Mouse (Mus musculus) heart, adult 2 months (tissue): Measurements from ENCODE around the gene Slc52a3. TPM values are rescaled to one million over a fixed set of nuclear protein-coding genes. Genes with fewer than 3 reads are reported as not detected.

Source experiments
- DNase-seq, 2 experiments: peaks; one replicate each; pipeline ENCODE4 v3.0.0; 2021
- H3K27ac ChIP-seq: fragments of 200-600 bp; 2 replicates; pipeline ENCODE4 v1.8.1; 2022
- H3K27me3 ChIP-seq: fragments of 200-500 bp; 2 replicates; pipeline ENCODE4 v1.6.1; 2012; ENCODE audit warnings: mild to moderate bottlenecking, low read length, inconsistent platforms, mixed read lengths; ENCODE audit not compliant: control insufficient read depth, insufficient read depth
- H3K36me3 ChIP-seq: fragments of 200-500 bp; 2 replicates; pipeline ENCODE4 v1.6.1; 2012; ENCODE audit warnings: low read length, inconsistent platforms; ENCODE audit not compliant: control insufficient read depth, insufficient read depth
- H3K4me1 ChIP-seq: fragments of 200-500 bp; 2 replicates; pipeline ENCODE4 v1.6.1; 2011; ENCODE audit warnings: low read length; ENCODE audit not compliant: control insufficient read depth, insufficient read depth
- H3K4me3 ChIP-seq: fragments of 200-600 bp; 2 replicates; pipeline ENCODE4 v1.8.1; 2022
- H3K79me2 ChIP-seq: fragments of 200-500 bp; replicated peaks from 2 replicates; pipeline ENCODE4 v1.6.1; 2012; ENCODE audit warnings: mild to moderate bottlenecking, inconsistent platforms, low read length, moderate library complexity, mixed read lengths; ENCODE audit not compliant: control insufficient read depth, insufficient read depth
- H3K9ac ChIP-seq: fragments of 200-500 bp; 2 replicates; pipeline ENCODE4 v1.6.1; 2012; ENCODE audit warnings: low read depth, mild to moderate bottlenecking, control low read depth, inconsistent platforms, low read length, mixed read lengths
- CTCF ChIP-seq: fragments of 200-600 bp; IDR thresholded peaks from 2 replicates; pipeline ENCODE4 v1.8.1; 2022; ENCODE audit warnings: antibody characterized with exemption, mild to moderate bottlenecking, moderate library complexity
- EP300 ChIP-seq: fragments of 200-500 bp; IDR thresholded peaks from 2 replicates; pipeline ENCODE4 v1.6.1; 2011; ENCODE audit warnings: low read depth, low read length, control low read depth; ENCODE audit not compliant: insufficient read depth
- POLR2A ChIP-seq: fragments of 200-500 bp; IDR thresholded peaks from 2 replicates; pipeline ENCODE4 v1.6.1; 2011; ENCODE audit warnings: mild to moderate bottlenecking, low read depth, low read length, control low read depth; ENCODE audit not compliant: insufficient read depth
- WGBS: fragments of 180-500 bp; shearing (Covaris S2); methylation state at CpG from one replicate; pipeline ENCODE4 v1.1.7; 2018; 5-methylcytosine and 5-hydroxymethylcytosine counted together
- intact Hi-C: fragments of 180-260 bp; cut with DNase I; formaldehyde crosslinking; loops from one replicate; pipeline ENCODE4 v1.15.1; 2025
- microRNA-seq, 2 experiments: library from miRNA; unstranded; fragments of <30 nt; microRNA quantifications; one replicate each; pipeline ENCODE4 v1.2.0; 2021
- polyA plus RNA-seq: library from polyadenylated mRNA; depleted of rRNA; stranded (reverse); fragments of >200 nt; gene quantifications from 2 replicates; pipeline ENCODE4 v1.2.3, GENCODE M21; 2012; rRNA removed
- total RNA-seq, 2 experiments: library from RNA; stranded (reverse); gene quantifications; 2 replicates each; pipeline ENCODE4 v1.2.3; 2021

Slc52a3 gene
- total and polyA plus RNA-seq, 3 experiments = 1.8 to 3.4 (median 2.5) TPM

- Histone ChIP-seq H3K27me3 (peaks cover 10% of the 10 kb centered on the region), H3K4me1 (no peaks in the 10 kb centered on the region), H3K9ac (no peak overlapping the region), H3K27ac (no peak overlapping the region), H3K4me3 (no peak overlapping the region), H3K79me2 (no peaks in the 10 kb centered on the region), H3K36me3 (no peaks in the 10 kb centered on the region)
- DNase-seq = no peak
- TF ChIP-seq CTCF (no peak), POLR2A (no peak), EP300 (no peak)
- intact Hi-C loops = no loop called here
- WGBS = 90% methylated on average over 3 of the region's 3 CpGs
These were observed 55.7 kb downstream of the Slc52a3 start for GRCm38 (mm10) chr2:152051985-152052384.

GRCm38 (mm10) chr2:152055406-152055805 lies 59.1 kb downstream of the Slc52a3 start:
- Histone ChIP-seq H3K36me3 (no peaks in the 10 kb centered on the region), H3K79me2 (no peaks in the 10 kb centered on the region), H3K27ac (no peak overlapping the region), H3K27me3 (no peaks in the 10 kb centered on the region), H3K4me3 (no peak overlapping the region), H3K9ac (no peak overlapping the region), H3K4me1 (no peaks in the 10 kb centered on the region)
- WGBS = 58% methylated on average over 1 of the region's 1 CpGs
- no peak for DNase-seq
- TF ChIP-seq POLR2A (no peak), EP300 (no peak), CTCF (no peak)
- intact Hi-C loops = no loop called here

GRCm38 (mm10) chr2:152056368-152057251 lies 60.3 kb downstream of the Slc52a3 start:
- no peak overlapping the region for H3K4me3 ChIP-seq
- H3K27ac ChIP-seq = no peak overlapping the region
- no peaks in the 10 kb centered on the region for H3K27me3 ChIP-seq
- DNase-seq = peak in 1 of 2 experiments; percentile 41
- no peaks in the 10 kb centered on the region for H3K4me1 ChIP-seq
- intact Hi-C loops = no loop called here
- TF ChIP-seq CTCF (no peak), EP300 (no peak), POLR2A (no peak)
- H3K36me3 ChIP-seq = no peaks in the 10 kb centered on the region
- H3K79me2 ChIP-seq = no peaks in the 10 kb centered on the region
- WGBS = 61% methylated on average over 22 of the region's 22 CpGs
- no peak overlapping the region for H3K9ac ChIP-seq

- DNase-seq = no peak
- H3K27ac ChIP-seq = no peak overlapping the region
- no peaks in the 10 kb centered on the region for H3K36me3 ChIP-seq
- H3K79me2 ChIP-seq = no peaks in the 10 kb centered on the region
- intact Hi-C loops = no loop called here
- no peaks in the 10 kb centered on the region for H3K4me1 ChIP-seq
- no peak for TF ChIP-seq POLR2A
- no peak for TF ChIP-seq EP300
- TF ChIP-seq CTCF = no peak
- H3K9ac ChIP-seq = no peak overlapping the region
- H3K27me3 ChIP-seq = no peaks in the 10 kb centered on the region
- no peak overlapping the region for H3K4me3 ChIP-seq
- WGBS = 66% methylated on average over 9 of the region's 9 CpGs
These were observed 60.9 kb downstream of the Slc52a3 start for GRCm38 (mm10) chr2:152057252-152057563.

Small RNAs within 50 kb of the gene (microRNA-seq; reads per million reads assigned to microRNA genes)
- 0 reads per million in 2 experiments for gene Mir1953

Other genes starting within 250 kb of the Slc52a3 start
- gene Rspo4, start 153.6 kb upstream of the Slc52a3 start, total RNA-seq = not detected
- not detected in 2 replicates for gene Rspo4, start 153.6 kb upstream of the Slc52a3 start, polyA plus RNA-seq
- under 1 TPM; 0.23 to 0.27 TPM for gene Angpt4, start 85.3 kb upstream of the Slc52a3 start, total RNA-seq
- gene Angpt4, start 85.3 kb upstream of the Slc52a3 start, polyA plus RNA-seq = 0.94 and 1.0 TPM in 2 replicates
- gene Fam110a, start 16.3 kb upstream of the Slc52a3 start, total RNA-seq = 1 to 10 TPM; 4.3 to 4.7 TPM
- gene Fam110a, start 16.3 kb upstream of the Slc52a3 start, polyA plus RNA-seq = 6.6 and 7.2 TPM in 2 replicates
- not detected for gene Scrt2, start 85.0 kb downstream of the Slc52a3 start, total RNA-seq
- gene Scrt2, start 85.0 kb downstream of the Slc52a3 start, polyA plus RNA-seq = not detected in 2 replicates
- 10 to 100 TPM; 19.2 to 23.9 TPM for gene Srxn1, start 109.0 kb downstream of the Slc52a3 start, total RNA-seq
- 35.9 and 40.0 TPM in 2 replicates for gene Srxn1, start 109.0 kb downstream of the Slc52a3 start, polyA plus RNA-seq
- gene Tcf15, start 147.1 kb downstream of the Slc52a3 start, total RNA-seq = 10 to 100 TPM; 26.7 to 32.1 TPM
- 21.2 and 25.9 TPM in 2 replicates for gene Tcf15, start 147.1 kb downstream of the Slc52a3 start, polyA plus RNA-seq
- 10 to 100 TPM; 89.0 to 94.1 TPM for gene Csnk2a1, start 230.3 kb downstream of the Slc52a3 start, total RNA-seq
- gene Csnk2a1, start 230.3 kb downstream of the Slc52a3 start, polyA plus RNA-seq = 40.7 and 74.9 TPM in 2 replicates